Mouse (Mus musculus) ovary, postnatal 10 days (tissue): ENCODE data around the gene Spp1.
"Not testable (repeated sequence)": the region's sequence is repeated elsewhere in the genome, so short reads cannot be mapped to it uniquely, and the experiment has no call there.

Source experiments
- DNase-seq: peaks from one replicate; pipeline ENCODE4 v3.0.0; 2022; ENCODE audit warnings: low spot score

The Spp1 gene

DNA sequence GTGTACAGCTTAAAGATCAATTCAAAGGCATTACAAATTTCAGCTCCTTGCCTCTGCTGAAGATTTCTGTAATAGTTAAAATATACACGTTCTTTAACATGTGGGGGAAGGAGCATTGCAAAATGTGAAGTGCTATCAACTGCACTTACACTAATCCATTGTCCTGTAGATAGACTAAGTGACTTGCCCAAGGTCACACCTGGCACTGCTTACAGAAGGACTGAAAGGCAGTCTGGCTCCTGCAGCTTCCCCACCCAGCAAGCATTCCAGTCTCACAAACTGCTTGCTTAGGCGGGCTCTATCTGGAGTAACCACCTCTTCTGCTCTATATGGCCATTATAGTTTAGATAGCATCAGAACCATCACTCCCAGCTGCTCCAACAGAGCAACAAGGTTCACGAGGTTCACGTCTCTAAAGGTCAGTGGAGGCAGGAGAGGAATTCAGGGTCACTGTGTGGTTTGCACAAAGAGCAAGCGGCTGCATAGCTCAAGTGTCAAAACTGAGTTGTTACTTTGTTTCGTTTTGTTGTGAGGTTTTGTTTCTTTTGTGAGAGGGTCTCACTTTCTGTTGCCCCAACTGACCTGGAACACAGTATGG, 851 bp upstream of the Spp1 start:
- no peak for DNase-seq

DNA sequence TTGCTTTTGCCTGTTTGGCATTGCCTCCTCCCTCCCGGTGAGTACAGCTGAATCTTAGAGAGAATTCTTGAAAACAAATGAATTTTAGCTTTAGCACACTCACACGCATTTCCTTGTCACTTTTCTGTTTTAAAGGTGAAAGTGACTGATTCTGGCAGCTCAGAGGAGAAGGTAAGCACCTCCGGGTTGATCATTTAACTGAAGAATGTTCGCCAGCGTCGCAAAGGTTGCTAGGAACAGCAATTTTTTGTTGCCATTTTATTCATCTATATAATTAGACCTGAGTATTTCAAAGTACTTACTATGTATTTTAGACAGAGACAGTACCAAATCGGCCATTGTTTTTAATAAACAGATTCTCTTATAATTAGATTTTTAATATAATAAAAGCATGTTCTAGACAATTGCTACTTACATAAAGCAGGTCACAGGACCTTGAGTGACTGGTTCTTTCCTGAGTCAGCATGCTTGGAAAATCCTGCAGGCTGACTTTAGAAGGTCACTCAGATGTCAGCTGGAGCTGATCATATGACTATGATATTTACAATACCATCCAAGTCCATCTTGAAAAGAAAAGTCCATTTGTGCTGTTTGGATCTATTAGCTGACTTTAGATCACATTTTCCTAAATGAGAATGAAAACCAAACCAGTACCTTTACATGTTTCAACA, 1.6 kb downstream of the Spp1 start:
- DNase-seq: no peak

DNA sequence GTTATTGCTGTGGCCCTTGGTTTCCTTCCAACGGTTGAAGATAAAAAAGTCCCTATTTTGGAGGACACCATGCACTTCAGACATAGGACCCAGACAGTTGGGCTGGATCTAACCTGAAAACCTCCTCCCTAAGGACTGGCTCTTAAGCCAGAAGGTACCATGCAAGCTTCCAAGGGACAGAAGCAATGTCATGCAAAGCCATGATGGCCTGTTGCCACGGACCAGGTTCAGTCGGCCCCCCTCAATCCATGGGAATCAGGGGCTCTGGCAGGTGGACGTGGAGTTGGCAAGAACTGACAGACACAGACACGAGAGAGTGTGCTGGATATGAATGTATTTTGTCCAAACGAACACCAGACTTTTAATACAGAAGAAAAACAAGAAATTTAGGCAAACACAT, 7.5 kb downstream of the Spp1 start:
- DNase-seq: no peak

DNA sequence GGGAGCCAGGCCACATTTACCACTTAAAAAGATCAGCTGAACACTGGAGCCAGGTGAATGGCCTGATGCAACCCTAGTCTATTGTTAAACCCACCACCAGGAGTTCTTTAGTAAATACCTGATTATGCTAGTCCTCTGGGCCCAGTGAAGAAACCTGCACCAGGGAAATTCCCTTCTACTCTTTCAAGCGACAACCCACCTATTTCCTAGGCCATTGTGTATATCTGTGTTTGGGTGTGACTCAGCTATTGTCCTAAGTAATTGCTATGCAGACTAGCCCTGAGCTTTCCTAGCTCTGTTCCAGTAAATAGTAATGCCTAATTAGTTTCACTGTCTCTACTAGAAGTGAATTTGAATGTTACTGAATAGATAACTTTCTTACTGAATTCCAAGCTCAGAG, 7.9 kb downstream of the Spp1 start:
- no peak for DNase-seq

- DNase-seq: no peak
These were observed 11.2 kb downstream of the Spp1 start for GRCm38 (mm10) chr5:104446156-104446555.

DNA sequence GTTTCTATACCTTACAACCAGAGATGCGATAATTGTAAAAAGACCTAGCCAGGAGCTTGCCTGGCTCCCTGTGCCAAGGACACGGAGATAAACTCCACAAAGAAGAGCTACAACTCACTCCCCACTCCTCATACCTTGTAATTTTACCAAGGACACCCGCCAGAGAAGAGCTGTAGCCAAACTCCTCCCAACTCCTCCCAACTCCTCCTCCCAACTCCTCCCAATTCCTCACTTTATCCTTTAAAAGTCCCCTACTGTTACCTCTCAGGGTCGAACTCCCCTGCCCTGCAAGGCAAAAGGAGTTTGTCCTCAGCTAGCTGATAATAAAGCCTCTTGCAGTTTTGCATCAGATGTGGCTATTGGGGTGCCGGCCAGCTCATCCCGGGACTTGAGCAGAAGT, 13.4 kb downstream of the Spp1 start:
- not testable (repeated sequence) for DNase-seq

DNA sequence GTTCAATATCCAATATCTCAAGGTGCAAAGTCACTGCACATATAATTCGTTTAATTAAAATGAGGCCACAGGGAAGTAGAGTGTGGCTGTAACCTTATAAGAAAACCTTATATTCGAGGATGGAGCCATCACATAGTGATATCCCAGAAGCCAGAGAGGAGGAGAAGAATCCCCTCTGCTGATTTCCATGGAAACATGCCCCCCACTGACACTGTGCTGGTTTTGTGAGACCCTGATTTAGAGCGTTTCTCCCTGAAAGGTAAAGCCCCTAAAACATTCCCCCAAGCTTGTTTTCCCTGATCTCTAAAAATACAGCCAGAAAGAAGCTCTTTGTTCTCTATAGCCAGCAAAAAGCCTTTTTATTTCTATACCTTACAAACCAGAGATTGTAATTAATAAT, 14.6 kb downstream of the Spp1 start:
- no peak for DNase-seq

DNA sequence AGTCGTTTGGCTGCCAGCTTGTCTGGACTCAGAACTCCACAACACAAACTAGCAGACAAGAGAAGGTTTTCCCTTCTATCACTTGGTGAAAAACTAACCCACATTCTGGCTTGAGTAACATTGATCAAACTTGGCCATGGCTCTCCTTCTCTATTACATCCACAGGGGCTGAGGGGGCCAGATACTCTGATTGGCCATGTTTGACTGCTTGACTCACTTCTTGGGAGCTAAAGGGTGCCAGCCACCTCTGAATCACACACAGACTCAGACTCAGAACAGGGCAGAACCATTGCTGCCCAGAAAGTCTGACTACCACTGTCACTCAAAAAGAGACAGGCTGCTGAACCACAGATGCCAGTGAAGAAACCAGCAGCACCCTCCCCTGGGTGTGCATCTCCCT, 18.2 kb downstream of the Spp1 start:
- DNase-seq: no peak

DNA sequence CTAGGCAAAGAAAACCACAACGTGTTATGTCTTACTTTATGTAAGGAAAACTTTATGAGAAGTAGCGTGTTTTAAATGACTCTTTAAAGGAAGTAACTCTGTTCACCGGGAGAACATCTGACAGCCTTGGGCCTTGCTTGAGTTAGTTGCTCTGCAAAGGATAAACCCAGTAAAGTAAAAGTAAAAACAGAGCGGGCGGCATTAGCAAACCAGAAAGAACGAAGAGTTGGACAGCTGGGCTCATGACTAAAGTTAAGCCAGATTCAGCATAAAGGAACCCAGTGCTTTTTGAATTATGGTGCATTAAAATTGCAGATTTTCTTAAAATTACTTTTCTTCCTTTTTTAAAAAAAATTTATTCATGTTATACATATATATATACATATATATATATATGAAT, 19.6 kb downstream of the Spp1 start:
- DNase-seq: no peak

- DNase-seq: peak; percentile 58
These were observed 24.2 kb downstream of the Spp1 start, which contains the start of gene Pkd2 for GRCm38 (mm10) chr5:104458832-104459705. Gene Pkd2, plus strand, starts transcription at chr5:104459450.

- DNase-seq: peak; percentile 27
These were observed 25.0 kb downstream of the Spp1 start for GRCm38 (mm10) chr5:104459706-104460455.

DNA sequence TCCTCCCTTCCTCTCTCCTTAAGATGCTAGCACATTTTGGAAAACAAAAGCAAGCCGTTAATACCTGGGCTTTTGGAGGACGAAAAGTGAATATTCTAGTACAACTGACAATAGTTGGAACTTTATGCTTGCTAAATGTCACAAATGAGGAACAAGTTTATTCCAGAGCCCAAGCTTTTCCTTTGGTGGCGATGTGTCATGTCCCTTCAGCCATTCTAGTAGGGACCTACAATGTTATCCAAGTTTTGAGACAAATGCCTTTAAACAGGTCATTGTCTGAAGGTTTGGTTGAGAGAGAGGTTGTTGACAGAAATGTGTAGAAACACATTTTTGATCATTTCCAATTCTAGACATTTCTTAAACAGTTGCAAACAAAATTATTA, 25.5 kb downstream of the Spp1 start:
- no peak for DNase-seq

- no peak for DNase-seq
These were observed 25.9 kb downstream of the Spp1 start for GRCm38 (mm10) chr5:104460856-104461255.

- DNase-seq: no peak
These were observed 30.4 kb downstream of the Spp1 start for GRCm38 (mm10) chr5:104465279-104465678.

DNA sequence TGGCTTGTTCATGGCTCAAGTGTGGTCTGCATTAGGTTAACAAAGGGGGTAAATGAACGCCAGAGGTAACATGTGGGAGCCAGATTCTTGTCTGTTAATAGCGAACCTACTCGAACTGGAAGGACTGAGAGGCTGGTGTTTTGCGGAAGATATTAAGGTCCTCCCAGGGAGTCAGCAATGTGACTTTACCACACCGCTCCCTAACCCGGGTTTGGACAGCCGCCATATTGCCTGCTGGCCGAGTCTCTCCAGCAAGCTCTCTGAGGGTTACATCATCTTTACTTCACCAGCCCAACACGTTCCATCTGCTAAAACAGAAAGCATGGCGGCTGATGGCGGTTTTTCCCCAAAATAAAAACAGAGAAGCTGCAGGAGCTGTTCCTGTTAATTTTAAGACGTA, 30.8 kb downstream of the Spp1 start:
- no peak for DNase-seq

DNA sequence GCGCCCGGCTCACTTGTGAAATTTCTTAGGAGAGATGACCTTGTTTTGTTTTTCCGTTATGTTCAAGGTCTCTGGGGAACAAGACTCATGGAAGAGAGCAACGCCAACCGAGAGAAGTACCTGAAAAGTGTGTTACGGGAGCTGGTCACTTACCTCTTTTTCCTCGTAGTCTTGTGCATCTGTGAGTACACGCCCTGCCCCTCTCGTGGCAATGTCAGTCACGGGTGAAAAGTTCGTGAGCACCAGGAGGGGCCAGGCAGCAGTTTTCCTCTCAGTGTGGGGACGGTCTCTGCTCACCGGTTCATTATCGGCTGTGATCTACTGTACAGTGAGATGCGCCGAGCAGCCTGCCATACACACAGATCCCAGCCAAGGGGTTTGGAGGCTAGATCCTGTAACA, 31.9 kb downstream of the Spp1 start:
- DNase-seq: no peak

DNA sequence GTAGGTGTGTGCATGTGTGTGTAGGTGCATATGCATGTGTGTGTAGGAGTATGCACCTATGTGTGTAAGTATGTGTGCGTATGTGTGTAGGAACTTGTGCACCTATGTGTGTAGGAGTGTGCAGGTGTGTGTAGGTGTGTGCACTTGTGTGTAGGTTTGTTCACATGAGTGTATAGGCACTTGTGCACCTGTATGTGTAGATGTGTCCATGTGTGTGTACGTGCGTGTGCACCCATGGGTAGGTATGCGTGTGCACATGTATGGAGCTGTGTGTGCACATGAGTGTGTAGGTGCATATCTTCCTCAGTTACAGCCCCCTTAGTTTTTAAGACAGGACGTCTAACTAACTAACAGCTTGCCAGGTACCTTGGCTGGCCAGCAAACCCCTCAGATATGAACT, 33.7 kb downstream of the Spp1 start:
- no peak for DNase-seq

DNA sequence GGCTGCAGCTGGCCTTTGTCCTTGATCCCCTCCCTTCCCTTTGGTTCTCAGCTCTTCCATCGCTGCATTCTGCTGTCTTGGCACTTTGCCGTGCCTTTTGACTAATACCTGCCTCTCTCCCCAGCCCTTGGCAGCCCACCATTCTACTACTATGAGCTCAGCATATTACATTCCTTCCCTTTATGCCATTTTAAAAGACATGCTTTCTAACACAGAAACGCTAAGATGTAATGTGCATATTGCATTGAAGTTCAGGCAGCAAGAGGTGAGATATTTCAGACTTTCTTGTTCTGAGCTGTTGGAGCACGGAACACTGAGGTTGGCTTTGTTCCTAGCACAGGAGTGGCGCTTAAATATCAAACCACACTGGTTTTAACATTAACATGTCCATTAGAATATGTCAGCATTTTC, 36.1 kb downstream of the Spp1 start:
- DNase-seq: no peak

GRCm38 (mm10) chr5:104472371-104472770, 37.5 kb downstream of the Spp1 start:
- no peak for DNase-seq

GRCm38 (mm10) chr5:104480367-104480766, 45.4 kb downstream of the Spp1 start:
- DNase-seq: no peak

DNA sequence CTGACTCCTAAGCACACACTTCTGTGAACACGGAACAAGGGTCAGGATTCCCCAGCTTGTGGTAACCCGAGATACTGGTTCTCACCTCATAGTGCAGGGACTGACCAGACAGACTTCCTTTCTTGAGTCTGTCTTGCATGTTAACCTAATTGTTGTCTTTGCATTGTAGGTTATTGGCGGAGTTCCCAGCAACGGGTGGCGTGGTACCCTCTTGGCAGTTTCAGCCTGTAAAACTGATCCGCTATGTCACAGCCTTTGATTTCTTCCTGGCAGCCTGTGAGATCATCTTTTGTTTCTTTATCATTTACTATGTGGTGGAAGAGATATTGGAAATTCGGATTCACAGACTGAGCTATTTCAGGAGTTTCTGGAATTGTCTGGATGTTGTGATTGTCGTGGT, 47.9 kb downstream of the Spp1 start:
- DNase-seq: no peak
